Mouse (Mus musculus): ENCODE measurements around the gene Nadk2. TPM values are rescaled to one million over a fixed set of nuclear protein-coding genes. Genes with fewer than 3 reads are reported as not detected.

Gene Nadk2
- total RNA-seq (2021): 10 to 100 TPM; 46.4 to 49.9 TPM
- long read RNA-seq, experiment 1, full-length matches to known transcripts: 35 of 110 reads
- long read RNA-seq, experiment 1, partial matches to known transcripts: 7 of 110 reads
- long read RNA-seq, experiment 1, other reads (novel, unspliced or antisense): 68 of 110 reads
- long read RNA-seq, experiment 2, full-length matches to known transcripts: 43 of 109 reads
- long read RNA-seq, experiment 2, partial matches to known transcripts: 2 of 109 reads
- long read RNA-seq, experiment 2, other reads (novel, unspliced or antisense): 64 of 109 reads

DNA sequence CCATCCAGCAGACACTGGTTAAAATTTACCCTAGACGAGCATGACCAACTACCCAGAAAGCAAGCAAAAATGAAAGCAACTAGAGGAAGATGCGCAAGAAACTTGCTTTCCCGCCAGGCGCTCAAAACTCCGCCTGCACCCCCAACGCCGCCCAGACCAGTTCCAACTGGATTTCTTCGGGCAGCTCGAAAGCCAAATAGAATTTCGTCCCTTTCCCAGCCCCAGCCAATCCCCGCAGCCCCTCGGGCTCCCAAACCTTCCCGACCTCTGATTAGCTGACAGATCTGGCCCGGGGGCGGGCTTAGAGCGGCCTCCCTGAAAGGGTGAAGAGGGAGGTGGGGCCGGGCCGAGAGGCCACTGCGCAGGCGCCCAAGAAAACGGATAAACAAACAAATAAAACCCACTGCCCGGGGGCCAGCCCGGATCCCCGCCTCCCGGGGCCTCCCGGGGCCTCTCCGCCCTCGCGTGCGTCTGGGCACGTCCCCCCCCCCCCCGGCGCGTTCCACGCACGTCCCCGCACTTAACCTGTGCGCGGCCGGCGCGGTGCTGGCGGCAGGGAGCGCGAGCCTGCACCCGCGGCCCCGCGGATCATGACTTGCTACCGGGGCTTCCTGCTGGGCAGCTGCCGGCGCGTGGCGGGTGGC lies at the start of gene Nadk2:
Gene Nadk2 (plus strand): TSS at position 349 of the 644 bp plus-strand sequence.
- H3K27ac ChIP-seq: peak within 1 kb of the TSS; percentile 78
- intact Hi-C loops (cut with DNase I): no loop called here
- H3K4me3 ChIP-seq: peak within 1 kb of the TSS; percentile 91
- no peak for TF ChIP-seq CTCF (IDR thresholded peaks at IDR 0.05)
- DNase-seq (ENCODE audit: extremely low spot score in 1 of 2, low spot score in 2 of 2): peak; percentile 95 to 97

DNA sequence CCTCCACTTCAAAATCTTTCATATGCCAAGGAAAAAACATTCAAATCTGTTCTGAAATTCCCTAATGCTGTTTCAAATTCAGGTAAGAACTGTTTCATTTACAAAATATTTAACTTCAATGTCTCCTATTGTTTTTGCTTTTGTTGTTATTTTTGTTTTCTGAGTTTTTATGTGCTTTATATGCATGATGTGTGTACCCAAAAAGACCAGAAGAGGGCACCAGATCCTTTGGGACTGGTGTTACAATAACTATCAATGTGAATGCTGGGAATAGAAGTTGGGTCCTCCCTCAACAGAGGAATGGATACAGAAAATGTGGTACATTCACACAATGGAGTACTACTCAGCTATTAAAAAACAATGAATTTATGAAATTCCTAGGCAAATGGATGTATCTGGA lies 15.4 kb upstream of the Nadk2 start:
- no peak overlapping the region for H3K27ac ChIP-seq
- intact Hi-C loops (cut with DNase I): no loop called here
- no peak overlapping the region for H3K4me3 ChIP-seq
- DNase-seq (ENCODE audit: extremely low spot score in 1 of 2, low spot score in 2 of 2): no peak
- TF ChIP-seq CTCF (IDR thresholded peaks at IDR 0.05): peak; percentile 41

DNA sequence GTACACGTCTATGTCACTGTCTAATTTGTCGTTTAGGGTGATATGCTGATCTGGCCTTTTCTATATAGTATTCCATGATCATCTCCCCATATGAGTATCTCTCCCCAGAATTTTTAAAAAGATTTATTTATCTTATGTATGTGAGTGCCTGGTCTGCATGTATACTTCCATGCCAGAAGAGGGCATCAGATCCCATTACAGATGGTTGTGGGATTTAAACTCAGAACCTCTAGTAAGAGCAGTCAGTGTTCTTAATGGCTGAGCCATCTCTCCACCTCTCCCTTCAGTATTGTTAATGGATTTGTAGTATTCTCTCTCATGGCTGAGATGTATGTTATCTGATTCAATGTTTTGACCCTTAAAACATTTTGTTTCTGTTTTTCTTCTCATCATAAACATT lies 11.2 kb upstream of the Nadk2 start:
- no peak for DNase-seq (ENCODE audit: extremely low spot score in 1 of 2, low spot score in 2 of 2)
- intact Hi-C loops (cut with DNase I): no loop called here
- TF ChIP-seq CTCF (IDR thresholded peaks at IDR 0.05): no peak; the same call in 1 of the 2 replicates
- no peak overlapping the region for H3K27ac ChIP-seq
- H3K4me3 ChIP-seq: no peak overlapping the region

DNA sequence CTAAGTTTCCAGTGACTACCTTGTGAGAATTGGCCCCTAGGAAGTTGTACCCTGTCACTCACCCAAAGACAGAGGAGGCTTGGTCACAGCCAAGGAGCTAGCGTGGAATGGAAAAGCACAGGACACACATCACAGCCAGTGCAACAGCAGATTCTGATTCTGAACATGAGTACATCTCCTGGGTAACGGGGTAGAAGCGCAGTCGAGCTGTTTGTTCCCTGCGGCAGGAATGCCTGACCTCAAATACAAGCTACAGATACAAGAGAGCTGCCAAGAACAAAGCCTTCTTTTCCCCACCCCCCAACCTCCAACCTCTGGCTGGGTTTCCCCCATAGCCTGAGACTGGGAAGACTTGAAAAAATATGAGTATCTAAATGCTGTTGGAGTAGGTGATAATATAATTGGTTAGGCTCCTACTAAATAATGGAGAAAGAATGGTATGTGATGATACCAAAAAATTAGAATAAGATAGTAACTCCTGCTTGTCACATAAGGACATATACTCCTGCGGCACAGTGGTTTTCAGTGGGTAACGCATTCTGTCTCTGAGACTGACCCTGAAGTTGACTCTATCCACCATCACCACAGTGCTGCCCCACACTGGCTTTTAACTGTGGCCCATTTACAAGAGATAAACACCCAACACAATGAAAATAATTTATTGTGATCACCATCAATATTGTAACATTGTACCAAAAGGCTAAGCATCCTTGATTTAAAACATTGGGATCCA lies 9.7 kb upstream of the Nadk2 start:
- H3K27ac ChIP-seq: 0 out of 2 replicates have a peak overlapping the region, but pooled peaks have one; percentile 5
- no peak for TF ChIP-seq CTCF (IDR thresholded peaks at IDR 0.05)
- DNase-seq (ENCODE audit: extremely low spot score in 1 of 2, low spot score in 2 of 2): no peak
- intact Hi-C loops (cut with DNase I): no loop called here
- no peak overlapping the region for H3K4me3 ChIP-seq

DNA sequence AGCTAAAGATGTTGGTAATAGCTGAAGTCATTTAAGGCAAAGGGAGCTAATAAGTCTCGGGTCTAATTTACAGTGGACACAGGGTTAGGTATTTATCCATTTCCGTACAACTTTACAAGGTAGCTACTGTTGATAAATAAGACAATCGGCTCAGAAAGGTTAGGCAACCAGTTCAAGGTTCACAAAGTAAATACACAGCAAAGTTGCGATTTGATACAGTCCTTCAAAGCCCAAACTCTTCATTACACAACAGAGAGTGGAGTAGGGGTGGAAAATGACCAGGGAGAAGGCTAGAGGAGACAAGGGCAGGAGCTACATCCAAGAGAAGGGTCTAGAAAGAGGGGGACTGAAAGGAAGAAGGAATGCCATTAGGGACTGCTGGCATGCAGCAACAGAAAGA lies 2.2 kb upstream of the Nadk2 start:
- intact Hi-C loops (cut with DNase I): no loop called here

DNA sequence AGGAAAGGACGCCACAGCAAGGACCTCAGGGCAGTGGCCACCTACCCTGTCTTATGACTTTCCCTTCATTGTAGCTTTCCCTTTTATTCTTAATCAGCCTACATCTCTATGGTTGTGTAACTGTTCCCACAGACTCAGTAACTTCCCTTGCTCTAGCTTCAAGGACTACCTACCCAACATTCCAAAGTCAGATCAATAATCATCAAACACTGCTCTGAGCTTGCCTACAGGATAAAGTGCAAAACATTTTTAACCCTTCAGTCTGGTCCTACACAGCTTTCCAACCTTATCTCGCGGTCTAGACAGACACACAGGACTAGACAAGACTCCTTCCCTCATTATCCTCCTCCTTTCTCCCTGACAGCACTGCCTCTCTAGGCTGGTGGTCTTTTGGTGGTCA lies 707 bp upstream of the Nadk2 start:
- TF ChIP-seq CTCF (IDR thresholded peaks at IDR 0.05): no peak
- no peak for DNase-seq (ENCODE audit: extremely low spot score in 1 of 2, low spot score in 2 of 2)
- Histone ChIP-seq H3K4me3 (peak overlapping the region; percentile 91), H3K27ac (peak overlapping the region; percentile 30; the same call in 1 of the 2 replicates)
- intact Hi-C loops (cut with DNase I): no loop called here

More for the DNA sequence above, 2.2 kb upstream of the Nadk2 start:
- DNase-seq (ENCODE audit: extremely low spot score in 1 of 2, low spot score in 2 of 2): no peak
- Histone ChIP-seq H3K27ac (no peak overlapping the region), H3K4me3 (no peak overlapping the region)
- no peak for TF ChIP-seq CTCF (IDR thresholded peaks at IDR 0.05)

DNA sequence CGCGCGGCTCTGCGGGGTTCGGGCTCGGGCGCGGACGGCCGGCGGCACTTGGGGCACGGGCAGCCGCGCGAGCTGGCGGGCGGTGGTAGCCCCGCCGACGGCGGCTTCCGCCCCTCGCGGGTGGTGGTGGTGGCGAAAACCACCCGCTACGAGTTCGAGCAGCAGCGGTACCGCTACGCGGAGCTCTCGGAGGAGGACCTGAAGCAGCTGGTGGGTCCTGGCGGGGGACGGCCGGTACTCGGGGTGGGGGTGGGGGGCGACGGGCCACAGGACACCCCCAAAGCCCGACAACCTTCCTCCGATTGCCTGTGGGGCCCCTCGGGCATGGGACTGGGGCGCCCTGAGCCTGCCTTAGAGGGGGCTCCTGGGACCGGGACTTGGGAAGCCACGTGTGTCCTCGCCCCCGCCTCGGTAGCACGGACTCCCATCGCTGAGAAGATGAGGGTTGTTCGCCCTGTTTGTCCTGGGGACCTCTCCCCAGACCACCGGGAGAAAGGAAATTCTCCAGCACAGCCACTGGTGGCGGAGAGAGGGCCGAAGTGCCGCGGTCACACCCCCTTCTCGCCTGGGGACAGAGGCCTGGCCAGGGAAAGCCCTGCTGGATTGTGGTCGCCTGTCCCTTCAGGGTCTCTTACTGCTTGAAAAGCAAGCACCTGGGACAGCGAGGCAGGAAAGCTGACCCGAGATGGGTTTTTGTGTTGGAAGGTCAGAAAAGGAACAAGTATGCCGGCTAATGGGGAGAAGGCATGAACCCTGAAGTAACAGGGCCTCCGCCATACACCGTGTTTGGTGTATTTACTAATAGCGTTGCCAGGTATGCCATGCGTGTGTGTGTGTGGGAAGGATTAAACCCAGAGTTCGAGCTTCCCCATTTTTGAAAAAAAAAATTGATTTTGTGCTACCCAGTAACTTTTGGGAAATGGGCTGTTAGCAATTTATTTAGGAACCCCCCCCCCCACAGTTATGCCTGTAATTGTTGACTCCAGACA lies 790 bp downstream of the Nadk2 start:
- TF ChIP-seq CTCF (IDR thresholded peaks at IDR 0.05): no peak
- intact Hi-C loops (cut with DNase I): no loop called here
- peak; percentile 33 to 38 for DNase-seq (ENCODE audit: extremely low spot score in 1 of 2, low spot score in 2 of 2)
- H3K27ac ChIP-seq: peak overlapping the region; percentile 78
- peak overlapping the region; percentile 91 for H3K4me3 ChIP-seq

DNA sequence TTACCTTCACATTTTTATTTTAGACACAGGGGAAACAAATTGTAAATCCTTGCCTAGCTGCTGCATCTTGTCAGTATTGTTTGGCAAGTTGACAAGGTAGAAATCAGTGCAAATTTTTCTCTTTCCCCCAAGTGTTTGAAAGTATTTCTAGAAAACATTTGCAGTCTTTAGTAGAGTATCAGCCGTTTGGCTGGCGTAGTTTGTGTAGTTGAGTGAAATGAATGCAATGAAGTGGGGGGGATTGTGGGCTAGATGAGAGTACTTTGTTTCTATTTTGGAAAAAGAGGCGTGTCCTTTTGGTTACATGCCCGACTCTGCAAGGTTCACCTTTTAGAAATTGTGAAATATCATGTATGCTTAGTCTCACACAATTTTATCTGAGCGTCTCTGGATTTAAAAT lies 1.6 kb downstream of the Nadk2 start:
- no peak for TF ChIP-seq CTCF (IDR thresholded peaks at IDR 0.05)
- intact Hi-C loops (cut with DNase I): no loop called here
- Histone ChIP-seq H3K4me3 (peak overlapping the region; percentile 91), H3K27ac (no peak overlapping the region)
- DNase-seq (ENCODE audit: extremely low spot score in 1 of 2, low spot score in 2 of 2): no peak

DNA sequence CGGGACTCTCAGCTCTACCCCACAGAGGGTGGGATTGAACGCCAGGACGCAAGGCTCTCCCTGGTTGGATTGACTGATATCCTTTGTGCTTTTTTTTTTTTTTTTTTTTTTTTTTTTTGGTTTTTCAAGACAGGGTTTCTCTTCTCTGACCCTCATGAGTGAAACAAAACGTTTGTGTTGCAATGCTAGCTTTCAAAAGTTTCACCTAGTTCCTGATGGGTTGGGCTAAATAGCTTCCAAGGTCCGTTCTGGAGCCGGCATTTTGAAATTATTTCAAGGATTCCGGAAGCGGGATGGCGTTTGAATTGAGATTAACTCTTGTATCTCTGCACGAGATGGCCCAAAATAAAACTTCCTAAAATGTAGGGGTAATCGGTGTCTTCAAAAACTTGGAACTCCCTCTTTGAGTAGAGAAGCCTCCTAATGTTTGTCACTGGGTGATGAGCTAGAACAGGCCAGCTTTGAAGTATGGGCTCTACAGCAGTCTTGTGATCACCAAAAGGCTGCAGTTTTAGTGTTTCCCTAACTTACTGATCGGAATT lies 2.1 kb downstream of the Nadk2 start:
- intact Hi-C loops (cut with DNase I): no loop called here
- no peak for DNase-seq (ENCODE audit: extremely low spot score in 1 of 2, low spot score in 2 of 2)
- Histone ChIP-seq H3K4me3 (peak overlapping the region; percentile 91), H3K27ac (no peak overlapping the region)
- TF ChIP-seq CTCF (IDR thresholded peaks at IDR 0.05): no peak

DNA sequence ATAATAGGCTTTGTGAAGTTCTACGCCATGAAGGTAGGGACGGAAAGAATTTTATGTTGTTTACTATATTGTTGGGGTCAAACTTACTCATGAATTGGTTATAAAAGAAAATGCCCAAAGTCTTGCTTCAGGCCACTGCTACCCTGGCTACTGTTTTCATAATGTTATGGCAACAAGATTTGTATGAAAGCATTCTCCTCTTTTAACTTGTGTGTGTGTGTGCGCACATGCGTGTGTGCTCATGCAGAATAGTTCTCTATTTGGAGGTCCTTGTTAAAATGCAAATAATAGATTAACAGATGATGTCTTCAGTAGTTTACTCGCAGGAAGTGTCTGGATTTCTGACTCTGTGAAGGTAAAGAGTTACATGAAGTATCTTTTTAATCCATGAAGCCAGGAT lies 2.6 kb downstream of the Nadk2 start:
- intact Hi-C loops (cut with DNase I): no loop called here
- no peak for DNase-seq (ENCODE audit: extremely low spot score in 1 of 2, low spot score in 2 of 2)
- H3K27ac ChIP-seq: no peak overlapping the region
- H3K4me3 ChIP-seq: no peak overlapping the region; the same call in 1 of the 2 replicates
- no peak for TF ChIP-seq CTCF (IDR thresholded peaks at IDR 0.05)

DNA sequence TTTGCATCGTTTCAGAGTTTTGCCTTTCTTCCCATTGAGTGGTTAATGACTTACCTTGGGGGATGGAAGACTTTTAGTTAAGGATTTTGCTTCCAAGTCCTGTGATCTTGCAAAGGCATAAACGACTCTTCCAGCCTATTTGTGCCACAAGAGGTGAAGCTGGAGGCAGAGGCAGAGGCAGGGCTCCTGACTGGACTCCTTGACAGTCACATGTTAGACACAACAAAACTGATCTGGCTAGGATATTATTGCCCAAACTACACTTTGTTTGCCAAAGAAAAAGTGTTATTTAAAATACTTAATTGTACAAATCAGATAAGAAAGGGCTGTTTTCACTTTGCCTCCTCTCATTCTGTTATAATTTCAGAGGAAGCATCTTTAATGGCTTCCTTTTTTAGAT lies 3.1 kb downstream of the Nadk2 start:
- no peak overlapping the region for H3K27ac ChIP-seq
- DNase-seq (ENCODE audit: extremely low spot score in 1 of 2, low spot score in 2 of 2): no peak
- intact Hi-C loops (cut with DNase I): no loop called here
- TF ChIP-seq CTCF (IDR thresholded peaks at IDR 0.05): no peak
- no peak overlapping the region for H3K4me3 ChIP-seq

Data from left cerebral cortex, adult 2 months (tissue).